Mouse (Mus musculus): ENCODE results near the gene Nudt1.

- TF ChIP-seq CTCF (IDR thresholded peaks at IDR 0.05 in 2 of 3, conservative IDR thresholded peaks at IDR 0.05 in 1 of 3; ENCODE audit: control insufficient read depth in 1 of 3, insufficient read depth in 1 of 3, low read depth in 2 of 3, low read length in 3 of 3, poor library complexity in 1 of 3, severe bottlenecking in 1 of 3) (no peak), USF1 (IDR thresholded peaks at IDR 0.05; ENCODE audit: low read depth, low read length) (no peak), UBTF (IDR thresholded peaks at IDR 0.05; ENCODE audit: borderline replicate concordance, insufficient read depth, low read depth, low read length) (no peak), JUND (IDR thresholded peaks at IDR 0.05; ENCODE audit: low read depth, low read length) (no peak), ZC3H11A (IDR thresholded peaks at IDR 0.05; ENCODE audit: low read depth, low read length) (no peak), MAFK (IDR thresholded peaks at IDR 0.05; ENCODE audit: borderline replicate concordance, low read depth, low read length) (no peak), HCFC1 (IDR thresholded peaks at IDR 0.05; ENCODE audit: low read depth, low read length) (no peak)
Measured at GRCm38 (mm10) chr5:140375249-140375829, 53.9 kb downstream of the Nudt1 start.

All from MEL (cell line).